Mouse (Mus musculus) spleen, embryonic (tissue): ENCODE results near the gene Add3.

Experiments
- CTCF ChIA-PET: fragments of 350-600 bp; sonication (Branson Sonifier 250); formaldehyde crosslinking; loops from one replicate; lab custom pipeline; 2022; lab: Charles Lee

Add3 gene

DNA sequence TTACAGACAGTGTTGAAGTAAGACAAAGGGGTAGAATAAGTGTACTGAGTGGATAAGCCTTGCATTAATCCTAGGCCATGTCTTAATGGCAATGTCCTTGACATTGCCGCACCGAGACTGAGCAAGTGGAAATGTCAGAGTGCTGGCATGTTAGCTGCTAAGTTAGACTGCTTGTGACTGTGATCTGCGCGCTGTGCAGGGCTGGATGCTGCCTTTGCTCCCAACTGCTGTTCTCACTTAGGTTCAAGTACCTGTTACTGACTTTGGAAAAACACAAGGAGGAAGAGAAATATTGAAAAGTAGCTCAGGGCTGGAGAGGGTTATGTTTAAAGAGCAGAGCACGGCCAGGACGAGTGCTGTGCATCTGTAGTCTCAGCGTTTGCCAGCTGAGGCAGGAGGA is 24.4 kb downstream of the Add3 start:
- CTCF ChIA-PET = interaction anchor here (0.7 kb wide), 1 partner anchor 472 kb away, joined by 10 read pairs; no protein-coding TSS in a partner anchor

GRCm38 (mm10) chr19:53165305-53166240 is 25.3 kb downstream of the Add3 start:
- CTCF ChIA-PET = no interaction called here

DNA sequence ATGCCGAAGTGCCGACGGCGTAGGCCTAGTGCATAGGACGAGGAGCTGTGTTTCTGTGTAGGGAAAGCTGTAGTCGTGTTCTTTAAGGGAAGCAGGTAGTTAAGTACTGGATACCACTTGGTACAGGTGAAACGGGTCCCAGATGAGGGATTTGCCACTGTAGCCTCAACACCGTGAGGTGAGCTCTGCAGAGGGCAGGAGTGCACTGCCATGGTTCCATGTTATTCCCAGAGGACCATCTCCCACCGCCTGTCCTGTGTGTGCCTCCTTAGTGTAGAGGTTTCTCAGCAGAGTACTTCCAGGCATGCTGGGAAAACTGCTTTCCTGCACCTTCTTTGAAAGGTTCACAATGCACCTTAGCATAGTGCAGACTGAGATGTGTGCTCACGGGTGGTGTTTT is 26.1 kb downstream of the Add3 start:
- CTCF ChIA-PET = no interaction called here

DNA sequence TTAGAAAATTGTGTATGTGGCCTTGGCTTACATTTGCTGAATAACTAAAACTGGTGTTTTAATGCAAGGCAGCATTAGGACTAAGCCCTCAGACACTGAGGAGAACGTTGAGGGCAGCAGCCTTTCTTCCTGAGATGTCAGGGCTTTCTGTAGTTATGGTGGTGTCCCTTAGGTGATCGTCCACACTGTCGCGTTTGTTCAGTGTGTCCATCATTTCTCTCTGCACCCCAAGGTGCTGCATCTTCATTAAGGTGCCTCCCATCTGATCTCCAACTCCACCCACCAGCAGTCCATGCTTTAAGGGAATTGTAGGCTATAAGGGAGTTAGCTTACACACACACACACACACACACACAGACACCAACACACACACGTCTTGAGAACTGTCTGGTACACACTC is 28.3 kb downstream of the Add3 start:
- CTCF ChIA-PET = no interaction called here

DNA sequence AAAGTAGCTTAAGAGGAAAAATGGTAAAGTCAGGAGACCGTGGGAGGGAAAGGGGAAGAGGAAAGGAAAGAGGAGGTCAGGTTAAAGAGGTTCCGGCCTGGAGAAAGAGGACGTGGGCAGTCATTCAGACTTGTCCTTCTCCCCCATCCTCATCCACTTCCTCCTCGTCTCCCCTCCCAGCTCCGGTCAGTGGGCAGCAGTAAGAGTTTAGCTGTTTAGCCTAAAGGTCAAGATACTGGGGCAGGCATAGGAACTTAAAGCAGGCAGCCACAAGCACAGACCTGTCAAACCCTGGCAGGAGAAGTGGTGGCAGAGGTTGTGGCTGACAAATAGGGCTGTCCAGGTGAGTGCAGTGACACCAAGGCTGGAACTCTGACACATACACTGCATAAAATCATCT is 30.4 kb downstream of the Add3 start:
- CTCF ChIA-PET = interaction anchor here (1.0 kb wide), 1 partner anchor 26 kb away, joined by 3 read pairs; no protein-coding TSS in a partner anchor

DNA sequence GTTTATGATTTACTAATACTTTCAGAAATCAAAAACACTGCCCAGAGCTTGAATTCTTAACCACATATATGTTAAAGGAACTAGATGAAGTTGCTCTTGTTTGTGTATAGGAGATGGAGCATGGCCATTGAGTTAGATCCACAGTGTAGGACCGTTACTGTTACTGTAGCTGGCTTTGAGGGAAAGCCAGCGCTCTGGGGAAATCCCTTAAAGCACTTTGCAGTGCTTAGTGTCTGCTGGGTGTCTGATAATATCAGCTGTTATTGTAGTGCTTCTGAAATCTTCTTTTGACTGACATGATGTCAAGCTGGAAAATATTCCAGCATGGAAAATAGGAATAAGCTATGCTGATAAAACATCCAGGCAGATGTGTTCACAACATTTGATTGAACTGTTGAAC is 33.8 kb downstream of the Add3 start:
- CTCF ChIA-PET = interaction anchor here (0.8 kb wide), 1 partner anchor 148 kb away, joined by 3 read pairs; no protein-coding TSS in a partner anchor

- CTCF ChIA-PET = no interaction called here
Measured at GRCm38 (mm10) chr19:53175550-53175949, 35.3 kb downstream of the Add3 start.

DNA sequence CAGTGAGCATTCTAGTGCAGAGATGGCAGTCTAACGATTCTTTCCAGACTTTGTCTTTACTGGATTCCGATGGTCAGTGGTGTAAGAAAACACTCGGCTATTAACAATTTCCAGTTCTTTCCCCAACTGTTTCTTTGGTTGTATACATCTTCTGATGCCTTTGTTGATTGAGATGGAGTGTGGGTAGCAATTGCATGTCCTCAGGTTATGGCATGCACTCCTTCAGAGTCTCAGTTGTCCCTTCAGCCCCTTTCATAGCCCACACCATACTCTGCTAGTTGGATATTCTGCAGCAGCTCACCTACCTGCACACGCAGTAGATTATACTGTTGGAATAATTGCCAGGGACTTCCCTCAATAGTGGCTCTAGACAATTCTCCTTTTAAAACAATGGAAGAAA is 36.3 kb downstream of the Add3 start:
- CTCF ChIA-PET = no interaction called here

GRCm38 (mm10) chr19:53178611-53179528 is 38.6 kb downstream of the Add3 start:
- CTCF ChIA-PET = no interaction called here

DNA sequence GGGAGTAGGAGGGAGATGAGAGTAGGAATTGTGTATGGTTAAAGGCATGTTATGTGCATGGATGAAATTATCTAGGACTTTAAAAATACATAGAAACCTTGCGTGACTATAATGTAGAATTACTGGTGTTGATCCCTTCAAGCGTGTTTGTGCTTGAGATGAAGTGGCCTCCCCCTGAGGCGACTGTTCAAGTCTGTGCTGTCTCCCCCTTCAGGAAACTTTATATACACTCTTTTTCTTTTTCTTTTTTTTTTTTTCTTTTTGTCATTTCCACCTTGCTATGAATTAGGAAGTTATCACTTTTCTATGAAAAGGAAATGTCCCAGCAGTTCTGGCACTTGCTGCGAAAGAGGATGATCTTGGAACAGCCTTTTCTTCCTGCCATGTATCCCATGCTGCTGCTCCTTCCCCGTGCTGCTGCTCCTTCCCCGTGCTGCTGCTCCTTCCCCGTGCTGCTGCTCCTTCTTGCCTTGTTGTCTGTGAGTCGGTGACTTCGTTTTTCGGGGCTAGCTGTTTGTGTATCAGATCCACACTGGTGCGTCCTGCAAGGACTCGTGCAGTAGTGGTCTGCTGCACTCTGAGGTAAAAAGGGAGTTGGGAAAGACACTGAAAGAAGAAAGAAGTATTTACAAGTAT is 40.0 kb downstream of the Add3 start:
- CTCF ChIA-PET = no interaction called here

- CTCF ChIA-PET = no interaction called here
Measured at GRCm38 (mm10) chr19:53181003-53181861, 41.0 kb downstream of the Add3 start.

GRCm38 (mm10) chr19:53183620-53184019 is 43.4 kb downstream of the Add3 start:
- CTCF ChIA-PET = interaction anchor here (0.9 kb wide), 1 partner anchor 16 kb away, joined by 4 read pairs; no protein-coding TSS in a partner anchor

GRCm38 (mm10) chr19:53184216-53184615 is 44.0 kb downstream of the Add3 start:
- CTCF ChIA-PET = interaction anchor here (0.6 to 0.9 kb wide), 3 partner anchors 11 to 134 kb away, joined by 3 to 4 read pairs (median 3); no protein-coding TSS in a partner anchor

GRCm38 (mm10) chr19:53184911-53185310 is 44.7 kb downstream of the Add3 start:
- CTCF ChIA-PET = interaction anchor here (0.7 kb wide), 1 partner anchor 134 kb away, joined by 3 read pairs; no protein-coding TSS in a partner anchor

DNA sequence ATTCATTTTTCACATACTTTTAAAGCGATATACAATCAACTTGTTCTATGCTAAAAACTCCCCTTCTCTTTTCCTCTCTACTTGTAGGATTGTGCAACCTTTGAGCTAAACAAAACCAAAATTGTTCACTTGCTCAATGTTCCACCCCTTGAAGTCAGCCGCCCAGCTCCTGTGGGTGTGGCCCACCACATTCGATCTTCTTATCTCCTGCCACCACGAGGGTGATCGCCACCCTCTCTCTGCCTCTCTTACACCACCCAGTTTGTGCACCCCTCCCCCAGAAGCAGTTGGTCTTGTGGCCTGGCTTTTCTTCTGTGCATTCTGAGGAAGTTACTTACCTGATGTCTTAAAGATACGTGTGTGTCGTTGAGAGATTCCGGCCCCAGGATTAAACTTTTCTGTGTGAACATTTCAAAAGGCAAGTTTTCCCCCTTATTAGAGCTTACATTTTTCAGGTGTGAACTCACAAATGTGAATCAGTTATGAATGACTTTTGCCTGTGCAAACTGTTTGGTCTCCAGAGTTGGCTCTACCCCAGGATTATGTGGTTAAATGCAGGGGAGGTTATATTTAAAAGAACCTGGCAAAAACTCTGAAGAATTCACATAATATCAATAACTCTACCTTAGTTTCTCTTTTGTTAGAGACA is 45.4 kb downstream of the Add3 start:
- CTCF ChIA-PET = no interaction called here

- CTCF ChIA-PET = no interaction called here
Measured at GRCm38 (mm10) chr19:53186456-53186855, 46.2 kb downstream of the Add3 start.

DNA sequence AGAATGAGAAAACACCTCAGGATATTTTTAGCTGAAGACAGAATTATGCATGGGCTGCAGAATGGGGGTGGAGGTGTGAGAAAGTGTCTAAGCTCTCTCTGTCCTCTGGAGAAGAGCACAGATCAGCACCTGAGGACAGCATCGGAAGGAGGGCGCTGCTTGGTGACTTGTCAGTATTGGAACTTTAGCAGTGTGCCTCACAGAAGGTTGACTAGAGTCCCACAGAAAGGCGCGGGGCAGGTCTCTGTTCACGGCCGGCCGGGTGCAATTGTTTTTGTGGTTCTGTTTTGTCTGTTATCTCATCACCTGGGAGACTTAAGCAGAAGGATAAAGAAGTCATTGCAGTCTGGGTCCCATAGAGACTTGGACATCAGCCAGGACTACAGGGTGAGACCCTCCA is 47.3 kb downstream of the Add3 start:
- CTCF ChIA-PET = no interaction called here

- CTCF ChIA-PET = no interaction called here
Measured at GRCm38 (mm10) chr19:53188186-53188585, 47.9 kb downstream of the Add3 start.

GRCm38 (mm10) chr19:53188724-53189220 is 48.5 kb downstream of the Add3 start:
- CTCF ChIA-PET = no interaction called here

GRCm38 (mm10) chr19:53189736-53190135 is 49.5 kb downstream of the Add3 start:
- CTCF ChIA-PET = interaction anchor here (0.6 kb wide), 1 partner anchor 55 kb away, joined by 3 read pairs; no protein-coding TSS in a partner anchor
